Mouse (Mus musculus): Measurements from ENCODE around the gene St5. TPM values are rescaled to one million over a fixed set of nuclear protein-coding genes. Genes with fewer than 3 reads are reported as not detected.

The St5 gene
- polyA plus RNA-seq, 1 experiment = 42.2 TPM

DNA sequence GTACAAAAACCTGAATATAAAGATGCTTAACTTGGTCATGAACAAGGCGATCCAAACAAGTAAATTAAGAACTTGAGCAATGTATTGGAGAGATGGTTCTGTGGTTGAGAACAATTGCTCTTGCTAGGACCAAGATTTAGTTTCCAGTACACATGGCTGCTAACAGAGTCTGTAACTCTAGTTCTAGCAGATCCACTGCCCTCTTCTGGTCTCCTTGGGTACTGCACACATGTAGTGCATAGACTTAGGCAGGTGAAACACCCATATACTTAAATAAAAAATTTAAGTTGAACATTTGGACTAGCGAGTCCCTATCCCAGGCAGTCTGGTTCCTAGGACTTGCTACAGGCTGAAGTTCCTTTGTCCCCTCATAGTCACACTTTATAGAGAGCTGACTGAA, 19.2 kb upstream of the St5 start:
- H3K27me3 ChIP-seq (ENCODE audit: control insufficient read depth, insufficient read depth, low read length, poor library complexity, severe bottlenecking) = no peaks in the 10 kb centered on the region
- H3K4me1 ChIP-seq (ENCODE audit: control insufficient read depth, insufficient read depth, low read length) = no peaks in the 10 kb centered on the region
- 0 out of 2 replicates have a peak, but pooled peaks cover 3% of the 10 kb centered on the region for H3K9me3 ChIP-seq (replicated peaks; ENCODE audit: control insufficient read depth, insufficient read depth, low read length, poor library complexity, severe bottlenecking)
- no peak overlapping the region for H3K9ac ChIP-seq (ENCODE audit: low read depth, poor library complexity, severe bottlenecking)
- no peaks in the 10 kb centered on the region for H3K36me3 ChIP-seq (ENCODE audit: control insufficient read depth, insufficient read depth, low read length, poor library complexity, severe bottlenecking)
- no peak overlapping the region for H3K27ac ChIP-seq (ENCODE audit: insufficient read depth, low read length)
- H3K4me3 ChIP-seq (ENCODE audit: low read depth, low read length) = no peak overlapping the region
- TF ChIP-seq CTCF (IDR thresholded peaks at IDR 0.05; ENCODE audit: low read depth, low read length) (no peak), EP300 (IDR thresholded peaks at IDR 0.05; ENCODE audit: insufficient read depth, low read depth, low read length) (no peak), POLR2A (IDR thresholded peaks at IDR 0.05; ENCODE audit: insufficient read depth, low read length) (no peak)

- H3K4me1 ChIP-seq (ENCODE audit: control insufficient read depth, insufficient read depth, low read length) = no peaks in the 10 kb centered on the region
- H3K9me3 ChIP-seq (replicated peaks; ENCODE audit: control insufficient read depth, insufficient read depth, low read length, poor library complexity, severe bottlenecking) = 0 out of 2 replicates have a peak, but pooled peaks cover 3% of the 10 kb centered on the region
- no peak for TF ChIP-seq EP300 (IDR thresholded peaks at IDR 0.05; ENCODE audit: insufficient read depth, low read depth, low read length)
- TF ChIP-seq CTCF (IDR thresholded peaks at IDR 0.05; ENCODE audit: low read depth, low read length) = no peak
- TF ChIP-seq POLR2A (IDR thresholded peaks at IDR 0.05; ENCODE audit: insufficient read depth, low read length) = no peak
- no peak overlapping the region for H3K9ac ChIP-seq (ENCODE audit: low read depth, poor library complexity, severe bottlenecking)
- H3K27me3 ChIP-seq (ENCODE audit: control insufficient read depth, insufficient read depth, low read length, poor library complexity, severe bottlenecking) = no peaks in the 10 kb centered on the region
- no peaks in the 10 kb centered on the region for H3K36me3 ChIP-seq (ENCODE audit: control insufficient read depth, insufficient read depth, low read length, poor library complexity, severe bottlenecking)
- no peak overlapping the region for H3K4me3 ChIP-seq (ENCODE audit: low read depth, low read length)
- no peak overlapping the region for H3K27ac ChIP-seq (ENCODE audit: insufficient read depth, low read length)
Measured at GRCm38 (mm10) chr7:109719286-109719685, 15.9 kb upstream of the St5 start.

- Histone ChIP-seq H3K27me3 (ENCODE audit: control insufficient read depth, insufficient read depth, low read length, poor library complexity, severe bottlenecking) (no peaks in the 10 kb centered on the region), H3K9ac (ENCODE audit: low read depth, poor library complexity, severe bottlenecking) (no peak overlapping the region), H3K27ac (ENCODE audit: insufficient read depth, low read length) (no peak overlapping the region), H3K4me3 (ENCODE audit: low read depth, low read length) (no peak overlapping the region), H3K4me1 (ENCODE audit: control insufficient read depth, insufficient read depth, low read length) (no peaks in the 10 kb centered on the region), H3K36me3 (ENCODE audit: control insufficient read depth, insufficient read depth, low read length, poor library complexity, severe bottlenecking) (peaks cover 17% of the 10 kb centered on the region), H3K9me3 (replicated peaks; ENCODE audit: control insufficient read depth, insufficient read depth, low read length, poor library complexity, severe bottlenecking) (no peaks in the 10 kb centered on the region)
- TF ChIP-seq EP300 (IDR thresholded peaks at IDR 0.05; ENCODE audit: insufficient read depth, low read depth, low read length) (no peak), POLR2A (IDR thresholded peaks at IDR 0.05; ENCODE audit: insufficient read depth, low read length) (no peak), CTCF (IDR thresholded peaks at IDR 0.05; ENCODE audit: low read depth, low read length) (no peak)
Measured at GRCm38 (mm10) chr7:109713434-109713982, 10.1 kb upstream of the St5 start.

DNA sequence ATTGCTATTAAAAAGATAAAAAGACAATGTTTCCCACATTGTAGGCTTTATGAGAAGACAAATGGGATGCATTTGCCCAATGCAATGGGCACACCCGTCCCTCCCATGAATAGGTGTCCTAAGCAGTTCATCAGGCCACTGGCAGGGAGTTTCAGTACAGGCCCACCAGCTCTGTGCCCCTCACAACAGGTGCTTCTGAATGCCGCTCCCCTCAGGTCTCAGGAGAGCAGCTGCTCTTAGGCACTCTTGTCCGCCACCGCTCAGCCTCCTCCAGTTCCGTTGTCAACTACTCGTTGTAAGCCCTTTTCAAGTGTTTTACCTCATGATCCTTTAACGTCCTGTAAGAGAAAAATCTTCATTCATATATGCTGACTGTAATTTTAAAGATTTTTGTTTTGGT, 8.8 kb upstream of the St5 start:
- TF ChIP-seq EP300 (IDR thresholded peaks at IDR 0.05; ENCODE audit: insufficient read depth, low read depth, low read length) (no peak), CTCF (IDR thresholded peaks at IDR 0.05; ENCODE audit: low read depth, low read length) (no peak), POLR2A (IDR thresholded peaks at IDR 0.05; ENCODE audit: insufficient read depth, low read length) (no peak)

DNA sequence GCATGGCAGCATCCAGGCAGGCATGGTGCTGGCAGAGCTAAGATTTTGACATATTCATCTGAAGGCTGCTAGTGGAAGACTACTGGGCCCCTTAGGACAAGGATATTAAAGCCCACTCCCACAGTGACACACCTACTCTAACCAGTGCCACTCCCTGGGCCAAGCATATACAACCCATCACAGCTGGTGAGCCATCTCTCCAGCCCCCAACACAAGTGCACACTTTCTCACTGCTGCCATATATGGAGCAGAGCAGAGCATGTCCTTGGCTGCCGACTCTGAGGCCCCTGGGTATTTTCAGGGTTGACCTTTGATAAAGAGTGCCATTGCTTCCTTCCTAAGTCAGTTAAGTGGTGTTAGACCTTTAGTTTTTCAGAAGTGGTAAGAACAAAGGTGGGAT, 6.7 kb upstream of the St5 start:
- TF ChIP-seq CTCF (IDR thresholded peaks at IDR 0.05; ENCODE audit: low read depth, low read length) = no peak
- no peak for TF ChIP-seq EP300 (IDR thresholded peaks at IDR 0.05; ENCODE audit: insufficient read depth, low read depth, low read length)
- TF ChIP-seq POLR2A (IDR thresholded peaks at IDR 0.05; ENCODE audit: insufficient read depth, low read length) = no peak
- no peak overlapping the region for H3K4me3 ChIP-seq (ENCODE audit: low read depth, low read length)
- no peaks in the 10 kb centered on the region for H3K4me1 ChIP-seq (ENCODE audit: control insufficient read depth, insufficient read depth, low read length)

More for the DNA sequence above, 8.8 kb upstream of the St5 start:
- H3K9me3 ChIP-seq (replicated peaks; ENCODE audit: control insufficient read depth, insufficient read depth, low read length, poor library complexity, severe bottlenecking) = no peaks in the 10 kb centered on the region
- H3K4me1 ChIP-seq (ENCODE audit: control insufficient read depth, insufficient read depth, low read length) = no peaks in the 10 kb centered on the region
- no peak overlapping the region for H3K4me3 ChIP-seq (ENCODE audit: low read depth, low read length)
- H3K27me3 ChIP-seq (ENCODE audit: control insufficient read depth, insufficient read depth, low read length, poor library complexity, severe bottlenecking) = no peaks in the 10 kb centered on the region
- H3K9ac ChIP-seq (ENCODE audit: low read depth, poor library complexity, severe bottlenecking) = no peak overlapping the region
- no peak overlapping the region for H3K27ac ChIP-seq (ENCODE audit: insufficient read depth, low read length)
- H3K36me3 ChIP-seq (ENCODE audit: control insufficient read depth, insufficient read depth, low read length, poor library complexity, severe bottlenecking) = peaks cover 27% of the 10 kb centered on the region

GRCm38 (mm10) chr7:109708961-109709382, 5.6 kb upstream of the St5 start:
- peaks cover 27% of the 10 kb centered on the region for H3K36me3 ChIP-seq (ENCODE audit: control insufficient read depth, insufficient read depth, low read length, poor library complexity, severe bottlenecking)
- no peaks in the 10 kb centered on the region for H3K9me3 ChIP-seq (replicated peaks; ENCODE audit: control insufficient read depth, insufficient read depth, low read length, poor library complexity, severe bottlenecking)
- no peak overlapping the region for H3K27ac ChIP-seq (ENCODE audit: insufficient read depth, low read length)
- no peaks in the 10 kb centered on the region for H3K27me3 ChIP-seq (ENCODE audit: control insufficient read depth, insufficient read depth, low read length, poor library complexity, severe bottlenecking)
- H3K4me3 ChIP-seq (ENCODE audit: low read depth, low read length) = no peak overlapping the region
- no peaks in the 10 kb centered on the region for H3K4me1 ChIP-seq (ENCODE audit: control insufficient read depth, insufficient read depth, low read length)
- H3K9ac ChIP-seq (ENCODE audit: low read depth, poor library complexity, severe bottlenecking) = no peak overlapping the region
- no peak for TF ChIP-seq POLR2A (IDR thresholded peaks at IDR 0.05; ENCODE audit: insufficient read depth, low read length)
- TF ChIP-seq EP300 (IDR thresholded peaks at IDR 0.05; ENCODE audit: insufficient read depth, low read depth, low read length) = no peak
- no peak for TF ChIP-seq CTCF (IDR thresholded peaks at IDR 0.05; ENCODE audit: low read depth, low read length)

More for the DNA sequence above, 6.7 kb upstream of the St5 start:
- H3K9ac ChIP-seq (ENCODE audit: low read depth, poor library complexity, severe bottlenecking) = no peak overlapping the region
- H3K27ac ChIP-seq (ENCODE audit: insufficient read depth, low read length) = no peak overlapping the region
- no peaks in the 10 kb centered on the region for H3K9me3 ChIP-seq (replicated peaks; ENCODE audit: control insufficient read depth, insufficient read depth, low read length, poor library complexity, severe bottlenecking)
- peaks cover 27% of the 10 kb centered on the region for H3K36me3 ChIP-seq (ENCODE audit: control insufficient read depth, insufficient read depth, low read length, poor library complexity, severe bottlenecking)
- no peaks in the 10 kb centered on the region for H3K27me3 ChIP-seq (ENCODE audit: control insufficient read depth, insufficient read depth, low read length, poor library complexity, severe bottlenecking)

All from ES-Bruce4 (cell line).